Mouse (Mus musculus): ENCODE measurements around the gene Camkk2.

Gene Camkk2

GRCm38 (mm10) chr5:122700109-122700836 is 78.9 kb downstream of the Camkk2 start:
- DNase-seq (ENCODE audit: low spot score in 2 of 2), result no peak

DNA sequence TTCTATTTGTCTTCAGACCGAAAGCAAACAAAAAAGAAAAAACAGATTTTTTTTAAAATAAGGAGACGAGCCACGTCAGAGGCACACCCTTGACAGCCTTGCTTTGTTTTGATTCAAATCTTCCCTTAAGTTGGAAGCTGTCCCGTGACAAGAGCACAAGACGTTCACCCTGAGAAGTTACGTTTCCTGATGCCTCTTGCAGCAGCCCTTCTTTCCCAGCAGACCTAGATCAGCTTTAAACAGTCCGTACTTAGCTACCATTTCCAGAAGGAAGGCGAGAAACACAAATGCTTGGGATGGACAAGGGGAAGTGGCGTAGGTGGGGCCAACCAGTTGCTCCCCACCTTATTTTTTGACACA is 80.5 kb downstream of the Camkk2 start:
- DNase-seq (ENCODE audit: low spot score in 2 of 2), result no peak

DNA sequence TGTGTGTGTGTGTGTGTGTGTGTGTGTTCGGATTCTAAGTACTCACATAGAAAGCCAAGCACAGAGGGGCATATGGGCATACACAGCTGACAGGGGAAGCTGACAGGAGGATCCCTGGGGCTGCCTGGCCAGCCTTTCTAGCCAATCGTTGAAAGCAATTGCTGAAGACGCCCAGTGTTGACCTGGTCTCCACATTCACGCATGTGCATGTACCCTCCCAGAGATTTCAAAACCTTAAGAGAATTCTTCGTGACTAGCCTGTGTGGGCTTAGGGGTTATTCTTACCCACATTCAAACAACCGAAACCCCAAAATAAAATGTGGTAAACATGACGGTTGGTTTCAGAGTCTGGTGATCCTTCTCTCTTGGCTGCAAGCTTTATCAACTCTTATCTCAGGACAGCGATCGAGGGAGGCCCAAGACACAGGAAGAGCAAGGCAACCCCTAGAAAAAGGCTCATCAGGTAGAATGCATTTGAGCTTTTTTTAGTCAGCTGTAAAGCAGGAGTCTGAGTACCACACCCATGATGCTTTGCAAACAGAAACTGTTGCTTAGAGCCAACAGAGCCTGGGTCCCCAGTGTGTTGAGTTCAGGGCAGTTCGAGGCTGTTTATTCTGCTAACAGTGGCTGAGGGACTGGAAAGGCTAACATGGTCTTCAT is 81.0 kb downstream of the Camkk2 start:
- no peak for DNase-seq (ENCODE audit: low spot score in 2 of 2)

- DNase-seq (ENCODE audit: low spot score in 2 of 2), result no peak
Measured at GRCm38 (mm10) chr5:122695516-122695915, 83.7 kb downstream of the Camkk2 start.

DNA sequence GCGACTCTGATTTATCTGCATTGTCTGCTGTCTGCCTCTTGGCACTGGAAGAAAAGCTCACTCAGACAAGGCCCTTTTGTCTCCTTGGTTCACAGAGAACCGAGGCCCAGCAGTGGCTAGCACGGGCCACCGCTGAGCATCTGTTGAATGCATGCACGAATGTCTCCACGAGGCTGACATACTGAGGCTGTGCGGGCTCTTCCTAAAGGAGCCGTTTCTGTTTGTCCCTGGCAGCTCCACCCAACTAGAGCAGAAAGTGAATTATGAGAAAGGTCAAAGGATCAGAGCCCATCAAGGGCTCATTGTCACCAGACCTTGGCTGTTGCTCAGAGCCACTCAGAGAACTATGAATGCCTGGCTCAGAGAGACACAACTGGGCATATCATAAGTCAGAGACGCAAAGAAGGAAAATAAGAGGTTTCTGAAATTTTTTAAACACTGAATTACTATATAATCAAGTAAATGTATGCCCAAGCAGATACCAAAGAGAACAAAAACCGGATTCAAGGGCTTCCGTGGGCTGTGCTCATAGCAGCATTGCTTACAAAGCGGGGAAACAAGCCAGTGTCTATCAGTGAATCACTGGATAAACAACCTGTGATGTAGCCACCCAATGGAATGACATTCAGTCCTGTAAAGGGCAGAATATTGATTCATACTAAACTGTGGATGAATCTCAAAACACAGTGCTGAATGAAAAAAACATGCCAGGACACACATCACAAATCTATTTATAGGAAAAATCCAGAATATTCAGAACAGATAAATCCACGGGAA is 85.6 kb downstream of the Camkk2 start:
- DNase-seq (ENCODE audit: low spot score in 2 of 2), result no peak

GRCm38 (mm10) chr5:122690486-122690885 is 88.7 kb downstream of the Camkk2 start:
- no peak for DNase-seq (ENCODE audit: low spot score in 2 of 2)

DNA sequence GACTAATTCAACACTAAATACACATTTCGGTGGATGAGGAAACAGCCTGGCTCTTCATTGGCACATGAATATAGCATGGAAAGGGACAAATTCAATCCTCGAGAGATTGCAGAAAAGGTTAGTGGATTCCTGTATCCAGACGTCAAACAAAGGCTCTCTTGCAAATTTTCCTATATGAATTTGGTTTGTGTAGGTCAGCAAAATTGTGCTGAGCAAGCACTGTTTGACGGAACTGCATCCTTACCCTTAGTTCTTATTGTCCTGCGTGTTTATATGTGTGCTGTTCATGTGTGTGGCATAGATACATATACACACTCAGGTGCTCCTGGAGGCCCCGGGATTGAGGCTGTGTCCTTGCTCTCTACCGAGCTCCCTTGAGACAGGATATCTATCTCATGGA is 90.1 kb downstream of the Camkk2 start:
- no peak for DNase-seq (ENCODE audit: low spot score in 2 of 2)

DNA sequence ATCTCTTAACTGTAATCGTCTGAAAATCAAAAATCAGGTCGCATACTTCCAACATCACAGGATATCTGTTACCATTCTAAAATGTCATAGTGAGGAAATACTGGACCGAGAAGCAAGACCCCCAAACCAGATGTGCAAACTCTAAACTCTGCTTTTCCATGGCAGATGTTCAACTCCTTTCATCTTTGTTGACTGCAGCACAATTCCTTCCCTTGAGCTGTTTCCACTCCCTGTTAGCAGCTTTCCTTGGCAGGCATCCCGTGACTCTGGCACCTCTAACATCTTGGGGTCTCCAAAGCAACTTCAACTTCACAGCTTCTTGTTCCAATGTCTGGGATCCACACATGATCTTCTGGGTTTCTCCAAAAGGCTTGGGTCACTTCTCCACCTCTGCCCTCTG is 91.8 kb downstream of the Camkk2 start:
- no peak for DNase-seq (ENCODE audit: low spot score in 2 of 2)

DNA sequence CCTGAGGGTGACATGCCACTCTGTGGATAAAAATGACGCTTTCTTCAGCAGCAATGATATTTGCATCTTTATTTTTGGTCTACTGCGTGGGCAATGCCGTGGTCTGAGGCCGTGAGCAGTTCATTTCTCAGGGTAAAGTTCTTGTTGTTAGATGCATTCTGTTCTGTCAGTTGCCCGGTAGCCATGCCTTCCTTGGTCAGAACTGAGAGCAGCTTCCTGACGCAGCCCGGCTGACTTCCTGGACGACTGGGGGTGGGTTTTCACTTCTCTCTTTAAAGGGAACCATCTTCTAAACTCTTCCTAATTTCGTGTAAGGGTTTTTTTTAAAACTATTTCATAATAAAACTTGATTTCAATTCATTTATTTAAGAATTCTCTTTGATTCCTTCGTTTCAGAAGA is 95.3 kb downstream of the Camkk2 start:
- no peak for DNase-seq (ENCODE audit: low spot score in 2 of 2)

DNA sequence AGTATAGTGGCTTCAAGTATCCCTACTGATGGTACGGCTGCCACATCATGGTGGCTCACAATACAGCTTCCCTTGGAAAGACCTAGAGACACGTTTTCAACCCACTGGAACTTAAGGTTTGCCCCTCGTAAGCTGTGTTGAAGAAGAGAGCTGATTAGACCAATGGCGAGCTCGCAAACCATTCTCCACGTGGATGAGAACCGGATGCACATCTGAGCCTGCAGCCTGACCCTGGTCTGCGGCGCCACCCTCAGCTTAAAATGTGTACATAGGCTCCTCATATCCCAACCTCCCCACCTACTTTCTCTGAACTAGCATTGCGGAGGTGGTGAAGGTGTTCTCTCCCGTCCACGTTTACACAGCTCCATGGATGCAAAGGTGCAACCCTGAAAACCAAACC is 97.9 kb downstream of the Camkk2 start:
- DNase-seq (ENCODE audit: low spot score in 2 of 2), result no peak
